Mouse (Mus musculus) cerebellum, postnatal 4 days (tissue): ENCODE measurements around the gene Plekhh2.
A peak's percentile ranks its signal among the peaks of the same experiment; 100 is the strongest.
"Not testable (repeated sequence)": the region's sequence is repeated elsewhere in the genome, so short reads cannot be mapped to it uniquely, and the experiment has no call there.

Experiments used
- DNase-seq, 2 experiments: peaks; one replicate each; pipeline ENCODE4 v3.0.0; 2022; ENCODE audit warnings: low spot score in 2 of 2, mixed read lengths in 1 of 2

The Plekhh2 gene

DNA sequence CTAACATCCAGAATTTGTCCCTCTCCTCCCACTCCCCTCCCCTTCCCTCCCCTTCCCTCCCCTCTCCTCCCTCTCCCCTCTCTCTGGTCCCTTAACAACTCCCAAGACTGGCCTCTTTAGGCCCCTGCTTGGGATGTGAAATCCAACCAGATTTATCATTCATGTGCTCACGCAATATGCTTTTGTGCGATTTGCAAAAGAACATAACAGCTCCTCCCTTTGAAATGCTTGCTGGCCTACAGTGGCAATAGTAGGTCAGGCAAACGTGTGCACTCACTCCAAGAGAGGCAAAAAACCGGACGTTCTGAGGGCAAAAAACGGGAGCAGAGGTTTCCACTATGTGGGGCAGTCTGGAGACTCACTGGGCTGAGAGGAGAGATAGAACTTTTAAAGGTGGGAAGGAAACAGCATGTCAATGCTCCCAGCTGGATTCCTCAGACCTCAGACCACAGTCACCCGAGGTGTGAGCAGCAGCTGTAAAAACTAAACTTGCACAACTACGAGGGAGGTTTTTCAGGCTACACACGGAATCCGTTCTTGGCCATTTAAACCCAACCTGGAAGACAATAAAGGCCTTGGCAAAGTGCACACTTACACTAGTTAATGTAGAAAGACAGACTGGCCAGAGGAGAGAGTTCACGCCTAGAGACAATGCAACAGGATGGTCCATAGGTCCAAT lies 595 bp upstream of the Plekhh2 start:
- no peak for DNase-seq

DNA sequence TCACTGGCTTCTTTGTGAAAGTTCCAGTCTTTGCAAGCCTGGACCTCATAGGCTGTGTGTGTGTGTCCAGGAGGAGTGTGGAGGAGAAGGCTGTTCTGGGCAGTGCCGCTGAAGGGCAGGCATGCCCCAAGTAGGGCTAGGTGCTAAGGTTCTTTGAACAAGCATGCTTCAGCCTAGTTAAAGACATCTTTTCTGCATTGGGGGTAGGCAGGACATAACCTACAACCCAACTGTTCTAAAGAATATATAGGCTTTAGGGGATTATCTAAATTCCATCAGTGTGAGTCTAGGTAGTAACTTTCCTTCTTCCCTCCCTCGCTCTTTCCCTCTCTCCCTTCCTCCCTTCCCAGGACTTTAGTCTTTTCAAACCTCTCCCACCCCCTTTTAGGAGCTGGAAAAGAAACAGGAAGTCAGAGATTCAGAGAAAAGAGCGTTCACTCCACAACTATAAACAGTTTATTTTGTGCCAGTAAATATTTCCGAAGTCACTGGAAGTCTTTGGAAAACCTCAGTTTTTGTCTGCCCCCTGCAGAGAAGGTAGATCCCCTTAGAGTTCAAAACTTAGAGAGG lies 906 bp downstream of the Plekhh2 start:
- no peak for DNase-seq

DNA sequence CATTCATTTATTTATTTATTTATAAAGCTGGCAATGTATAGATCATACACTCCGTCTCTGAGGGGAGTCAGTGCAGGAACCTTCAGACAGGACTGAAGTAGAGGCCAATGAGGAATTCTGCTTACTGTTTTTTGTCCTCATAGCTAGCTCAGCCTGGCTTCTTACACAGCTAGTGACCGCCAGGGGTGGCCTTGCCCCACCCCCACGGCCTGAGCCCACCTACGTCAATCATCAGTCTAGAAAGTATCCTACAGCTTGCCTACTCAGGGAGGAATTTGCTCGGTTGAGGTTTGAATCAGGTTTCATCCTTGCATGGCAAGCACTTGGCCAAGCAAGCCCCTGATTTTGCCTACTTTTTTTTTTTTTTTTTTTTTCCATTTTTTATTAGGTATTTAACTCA lies 4.2 kb downstream of the Plekhh2 start:
- DNase-seq, result no peak

DNA sequence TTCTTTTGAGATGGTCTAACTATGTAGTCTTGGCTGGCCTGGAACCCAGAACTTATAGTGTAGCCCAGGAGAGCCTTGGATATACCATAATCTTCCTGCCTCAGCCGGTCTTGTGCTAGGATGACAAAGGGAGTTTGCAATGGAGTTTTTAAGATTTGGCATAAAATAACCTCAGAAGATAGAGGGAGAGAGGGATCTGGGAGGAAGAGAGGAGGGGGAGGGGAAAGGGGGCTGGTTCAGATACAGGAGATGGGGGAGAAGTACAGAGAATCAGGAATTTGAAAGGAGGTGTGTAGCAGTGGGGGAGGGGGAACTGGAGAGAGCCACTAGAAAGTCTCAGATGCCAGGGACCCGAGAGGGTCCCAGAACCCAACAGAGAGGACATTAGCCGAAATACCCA lies 7.7 kb downstream of the Plekhh2 start:
- DNase-seq, result no peak

DNA sequence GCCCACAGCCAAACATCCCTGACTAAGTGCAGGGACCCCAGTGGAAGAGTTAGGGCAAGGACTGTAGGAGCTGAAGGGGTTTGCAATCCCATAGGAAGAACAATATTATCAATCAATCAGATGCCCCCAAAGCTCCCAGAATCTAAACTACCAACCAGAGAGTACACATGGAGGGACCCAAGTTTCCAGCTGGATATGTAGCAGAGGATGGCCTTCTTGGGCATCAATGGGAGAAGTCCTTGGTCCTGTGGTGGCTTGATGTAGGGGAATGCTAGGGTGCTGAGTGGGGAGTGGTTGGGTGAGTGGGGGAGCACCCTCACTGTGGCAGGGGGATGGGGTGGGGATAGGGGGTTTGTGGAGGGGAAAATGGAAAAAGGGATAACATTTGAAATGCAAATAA lies 8.4 kb downstream of the Plekhh2 start:
- no peak for DNase-seq

DNA sequence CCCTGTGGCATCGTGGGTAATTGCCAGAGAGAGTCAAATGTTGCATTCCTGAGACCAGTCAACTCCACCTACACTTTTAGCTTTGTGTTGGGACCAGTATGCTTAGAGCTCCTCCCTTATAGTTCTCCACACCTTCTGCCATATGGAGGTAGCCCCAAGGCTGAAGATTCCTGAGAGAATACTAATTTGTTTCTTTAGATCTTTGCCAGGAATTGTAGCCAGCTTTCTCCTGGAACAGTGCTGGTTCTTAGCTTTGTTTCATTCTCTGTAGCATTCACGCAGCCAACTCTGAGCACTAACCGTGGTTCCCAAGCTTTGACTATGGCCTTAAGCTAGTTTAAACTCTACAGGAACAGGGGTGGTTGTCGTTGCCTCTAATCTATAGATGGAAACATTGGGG lies 17.7 kb downstream of the Plekhh2 start:
- DNase-seq, result no peak

DNA sequence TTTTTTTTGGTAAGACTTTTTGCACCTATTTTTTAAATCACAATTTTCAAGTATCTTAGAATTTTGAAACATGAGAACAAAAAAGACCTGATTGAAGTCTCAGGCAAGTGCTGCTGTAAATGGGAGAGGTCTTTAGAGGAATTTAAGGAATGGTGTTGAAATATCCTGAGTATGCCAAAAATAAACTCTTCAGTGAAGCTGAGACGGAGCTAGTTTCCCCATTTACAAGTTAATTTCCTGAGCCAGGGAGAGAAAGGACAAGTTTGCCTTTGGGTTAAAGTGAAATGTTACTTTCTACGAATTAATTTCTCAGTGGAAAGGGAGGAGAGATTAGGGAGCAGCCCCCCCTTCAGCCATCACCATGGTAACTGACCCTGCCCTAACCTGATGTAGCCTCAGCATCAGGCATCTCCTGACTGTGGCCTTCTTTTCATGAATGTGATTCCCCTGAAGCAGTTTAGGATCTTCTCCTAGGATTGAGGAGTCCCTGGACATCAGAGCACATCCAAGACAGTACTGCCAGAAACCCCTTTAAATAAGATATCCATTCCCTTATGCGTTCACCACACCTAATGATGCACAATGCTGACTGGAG lies 18.6 kb downstream of the Plekhh2 start:
- no peak for DNase-seq

DNA sequence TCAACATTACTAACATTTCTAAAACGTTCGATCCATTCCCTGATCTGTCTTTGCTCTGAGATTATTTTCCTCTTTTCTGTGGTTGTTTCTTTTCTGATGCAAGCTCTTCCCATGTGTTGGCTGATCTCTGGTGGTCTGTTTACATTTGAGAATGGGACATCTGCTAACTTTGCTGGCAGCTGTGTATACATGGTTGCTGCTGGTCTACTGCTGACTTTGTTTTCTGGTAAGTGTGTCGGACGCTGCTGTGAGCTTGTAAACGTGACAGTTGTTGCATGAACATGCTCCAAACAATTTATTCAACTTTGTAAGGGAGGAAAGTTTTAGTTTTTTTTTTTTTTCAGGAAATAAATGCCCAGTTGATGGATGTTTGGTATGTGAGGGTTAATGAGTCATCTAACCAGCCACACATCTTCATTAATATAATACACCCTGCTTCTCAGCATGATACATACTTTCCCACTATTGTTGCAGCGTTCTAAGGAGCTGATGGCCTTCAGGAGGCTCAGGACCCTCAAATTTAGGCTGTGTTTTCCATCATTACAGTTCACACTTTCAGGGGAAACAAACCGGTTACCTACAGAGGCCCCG lies 21.3 kb downstream of the Plekhh2 start:
- DNase-seq, result no peak

DNA sequence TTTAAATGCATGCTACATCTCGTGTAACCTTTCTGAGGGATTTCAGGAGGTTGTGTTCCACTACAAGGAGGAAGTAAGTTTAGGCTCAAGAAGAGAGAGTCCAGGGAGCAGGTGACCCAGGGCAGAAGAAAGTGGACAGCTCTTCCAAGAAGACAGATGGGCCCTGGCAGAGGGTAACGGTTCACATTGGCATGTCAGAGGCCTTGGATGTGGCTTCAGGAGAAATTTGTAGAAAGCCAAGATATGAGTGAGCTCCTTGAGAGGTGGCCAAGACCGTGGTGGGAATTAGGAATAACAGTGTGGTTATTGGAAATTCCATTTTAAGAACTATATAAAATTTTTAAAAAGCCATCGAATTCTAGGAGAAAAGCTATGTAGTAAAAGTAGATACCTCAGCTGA lies 22.1 kb downstream of the Plekhh2 start:
- no peak for DNase-seq

DNA sequence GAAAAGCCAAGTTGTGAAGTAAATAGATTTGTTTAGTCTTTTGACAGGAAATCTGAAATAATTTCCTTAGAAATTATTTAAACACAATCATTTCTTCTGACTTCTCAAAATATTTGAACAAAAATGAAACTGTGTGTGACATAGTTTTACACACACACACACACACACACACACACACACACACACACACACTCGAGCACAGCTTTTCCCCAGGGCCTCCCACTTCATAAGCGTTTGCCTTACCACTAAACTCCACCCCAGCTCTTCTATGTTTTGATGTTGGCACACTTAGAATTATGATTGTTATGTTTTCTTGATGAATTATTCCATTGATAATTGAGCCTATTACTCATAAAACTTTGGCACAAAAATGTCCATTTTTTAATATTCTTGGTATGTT lies 22.9 kb downstream of the Plekhh2 start:
- no peak for DNase-seq

DNA sequence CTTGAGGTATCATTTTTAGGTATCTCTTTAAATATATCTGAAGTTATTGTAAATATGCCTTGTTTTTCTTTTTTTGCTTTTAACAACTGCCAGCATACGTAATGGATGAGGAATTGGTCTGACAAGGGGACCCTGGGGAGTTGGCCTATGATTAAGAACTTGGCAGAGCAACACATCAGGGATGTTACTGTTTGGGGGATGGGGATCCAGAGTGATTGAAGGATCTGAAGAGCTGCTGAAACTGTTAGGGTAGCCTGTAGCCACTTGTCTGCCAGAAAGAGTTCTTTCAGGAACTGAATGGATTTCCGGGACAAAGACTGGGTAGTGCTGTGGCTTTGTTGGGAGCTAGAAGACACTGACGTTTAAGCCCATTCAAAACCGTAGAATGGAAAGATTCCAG lies 23.5 kb downstream of the Plekhh2 start:
- DNase-seq, result no peak

DNA sequence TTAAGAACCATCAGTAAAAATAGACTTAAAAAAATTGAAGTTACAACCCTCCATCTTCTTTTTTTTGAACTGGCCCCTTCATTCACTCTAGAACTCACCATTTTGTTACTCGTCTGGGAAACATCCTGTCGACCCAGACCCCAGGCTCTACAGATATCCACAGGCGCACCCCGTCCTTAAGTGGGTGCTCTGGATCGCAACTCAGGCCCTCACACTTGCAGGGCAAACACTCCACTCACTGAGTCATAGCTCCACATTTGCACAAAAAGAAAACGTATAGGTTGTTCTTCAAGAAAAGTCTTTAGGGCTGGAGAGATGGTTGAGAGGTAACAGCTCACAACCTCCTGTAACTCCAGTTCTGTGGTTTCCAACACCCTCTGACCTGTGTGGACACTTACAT lies 25.6 kb downstream of the Plekhh2 start:
- no peak for DNase-seq

DNA sequence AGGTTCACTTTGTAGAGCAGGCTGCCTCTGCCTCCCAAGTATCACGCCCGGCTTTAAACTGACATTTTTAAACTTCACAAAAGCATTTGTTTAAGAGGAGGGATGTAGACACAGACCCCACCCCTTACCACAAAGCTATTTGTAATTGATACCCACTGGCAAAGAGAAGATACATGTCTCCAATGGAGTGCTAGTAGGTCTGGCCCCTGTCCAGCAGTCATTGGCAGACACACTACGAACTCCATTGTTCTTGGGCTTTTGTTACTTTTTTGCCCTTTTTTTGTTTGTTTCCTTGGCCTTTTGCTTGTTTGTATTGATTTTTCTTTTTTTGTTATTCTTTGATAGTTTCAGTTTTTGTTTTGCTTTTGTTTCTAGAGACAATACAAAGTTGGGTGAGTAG lies 26.3 kb downstream of the Plekhh2 start:
- no peak for DNase-seq

DNA sequence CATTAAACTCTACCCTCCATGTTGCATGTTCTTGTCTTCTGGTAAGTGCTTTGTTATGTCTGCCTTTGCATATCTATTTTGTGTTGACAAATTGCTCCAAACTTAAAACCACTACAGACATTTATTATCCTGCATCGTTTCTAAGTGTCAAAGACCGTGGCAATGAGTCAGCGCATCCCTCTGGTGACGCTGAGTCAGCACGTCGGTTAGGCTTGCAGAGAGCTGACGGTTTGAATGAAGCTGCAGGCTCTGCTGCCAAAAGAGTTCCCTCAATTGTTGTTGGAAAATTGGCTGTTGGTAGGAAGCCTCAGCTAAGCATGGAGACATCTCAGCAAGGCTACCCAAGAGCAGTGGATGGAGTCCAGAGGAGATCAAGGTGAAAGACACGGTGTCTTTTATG lies 28.9 kb downstream of the Plekhh2 start:
- no peak for DNase-seq

DNA sequence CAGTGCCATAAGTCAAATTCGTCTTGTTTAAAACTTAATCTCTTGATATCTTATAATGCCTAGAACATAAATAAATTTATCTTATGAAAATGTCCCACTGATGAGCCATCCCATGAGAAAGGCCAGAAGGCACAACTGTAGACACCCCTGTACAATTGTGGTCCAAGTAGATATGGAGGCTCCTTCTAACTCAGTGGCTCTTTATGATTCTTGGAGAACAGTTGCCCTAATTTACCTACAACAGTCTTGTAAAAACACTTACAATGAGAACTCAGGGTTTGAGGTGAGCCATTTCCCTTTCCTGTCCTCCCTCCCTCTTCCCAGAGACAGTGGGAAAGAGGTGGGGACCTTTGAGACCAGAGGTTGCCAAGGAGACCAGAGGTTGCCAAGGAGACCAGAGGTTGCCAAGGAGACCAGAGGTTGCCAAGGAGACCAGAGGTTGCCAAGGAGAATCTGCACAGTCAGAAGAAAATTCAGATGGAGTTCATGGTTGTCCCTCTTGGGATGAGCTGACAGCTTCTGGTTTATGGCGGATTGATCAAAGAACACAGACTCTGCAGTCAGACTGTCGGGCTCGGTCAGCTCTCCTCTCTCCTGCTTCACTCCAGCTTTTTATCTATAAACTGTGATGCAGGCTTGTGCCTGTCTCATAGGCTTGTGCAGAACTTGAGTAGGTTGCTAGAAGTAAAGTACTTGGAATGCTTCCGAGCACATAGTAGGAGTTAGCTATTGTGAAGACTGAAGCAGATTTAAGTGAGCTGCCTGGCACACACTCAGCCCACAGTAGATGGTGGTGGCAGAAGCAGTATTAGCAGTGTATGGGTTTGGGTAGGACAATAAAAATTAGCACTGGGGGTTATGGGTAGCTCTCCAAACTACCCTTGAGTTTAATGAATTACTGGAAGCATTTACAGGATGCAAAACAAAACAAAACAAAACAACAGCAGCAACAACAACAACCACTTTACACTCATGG lies 39.5 kb downstream of the Plekhh2 start:
- DNase-seq, result peak in 1 of 2 experiments; percentile 56

DNA sequence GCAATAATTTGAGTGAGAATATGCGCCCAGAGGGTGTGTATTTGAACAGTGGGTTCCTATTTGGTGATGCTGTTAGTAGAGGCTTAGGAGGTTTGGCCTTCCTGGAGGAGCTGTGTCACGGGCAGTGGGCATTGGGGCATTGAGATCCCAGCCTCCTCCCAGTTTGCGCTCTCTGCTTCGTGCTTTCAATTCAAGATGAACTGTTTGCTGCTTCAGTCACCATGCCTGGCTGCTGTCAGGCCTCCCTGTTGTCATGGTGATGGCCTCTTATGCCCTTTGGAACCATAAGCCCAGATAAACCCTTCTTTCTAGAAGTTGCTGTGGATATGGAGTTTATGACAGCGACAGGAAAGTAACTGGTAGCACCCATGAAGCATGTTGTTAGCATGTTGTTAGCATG lies 40.5 kb downstream of the Plekhh2 start:
- no peak for DNase-seq

DNA sequence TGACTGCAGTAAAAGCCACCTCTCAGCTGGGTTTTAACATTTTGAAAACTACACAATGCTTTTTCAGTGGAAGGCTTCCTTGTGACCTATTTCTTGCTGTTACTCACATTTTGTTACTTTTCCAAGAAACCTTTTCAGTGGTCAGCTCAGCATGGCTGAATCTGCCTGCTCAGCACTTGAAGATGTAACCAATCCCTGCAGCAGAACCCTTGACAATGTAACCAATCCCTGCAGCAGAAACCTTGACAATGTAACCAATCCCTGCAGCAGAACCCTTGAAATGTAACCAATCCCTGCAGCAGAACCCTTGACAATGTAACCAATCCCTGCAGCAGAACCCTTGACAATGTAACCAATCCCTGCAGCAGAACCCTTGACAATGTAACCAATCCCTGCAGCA lies 52.6 kb downstream of the Plekhh2 start:
- DNase-seq, result not testable (repeated sequence)

DNA sequence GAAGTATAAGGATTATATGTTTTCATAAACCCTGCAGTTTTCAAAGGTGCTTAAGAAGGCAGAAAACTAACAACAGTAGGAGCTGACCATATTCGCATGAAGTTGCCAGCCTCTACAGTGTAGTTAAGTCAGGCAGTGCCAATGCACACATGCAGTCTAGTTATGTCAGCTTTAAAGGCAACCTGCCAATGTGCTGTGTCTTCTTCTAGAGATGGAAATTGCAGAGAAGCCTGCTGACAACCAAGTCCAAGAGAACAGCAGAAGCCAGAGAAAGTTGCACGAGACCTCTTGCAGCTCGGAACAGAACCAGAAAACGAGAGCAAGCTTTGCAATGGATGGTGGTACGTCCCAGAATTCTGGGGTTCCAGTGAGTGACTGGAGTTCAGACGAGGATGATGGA lies 54.1 kb downstream of the Plekhh2 start:
- DNase-seq, result no peak

DNA sequence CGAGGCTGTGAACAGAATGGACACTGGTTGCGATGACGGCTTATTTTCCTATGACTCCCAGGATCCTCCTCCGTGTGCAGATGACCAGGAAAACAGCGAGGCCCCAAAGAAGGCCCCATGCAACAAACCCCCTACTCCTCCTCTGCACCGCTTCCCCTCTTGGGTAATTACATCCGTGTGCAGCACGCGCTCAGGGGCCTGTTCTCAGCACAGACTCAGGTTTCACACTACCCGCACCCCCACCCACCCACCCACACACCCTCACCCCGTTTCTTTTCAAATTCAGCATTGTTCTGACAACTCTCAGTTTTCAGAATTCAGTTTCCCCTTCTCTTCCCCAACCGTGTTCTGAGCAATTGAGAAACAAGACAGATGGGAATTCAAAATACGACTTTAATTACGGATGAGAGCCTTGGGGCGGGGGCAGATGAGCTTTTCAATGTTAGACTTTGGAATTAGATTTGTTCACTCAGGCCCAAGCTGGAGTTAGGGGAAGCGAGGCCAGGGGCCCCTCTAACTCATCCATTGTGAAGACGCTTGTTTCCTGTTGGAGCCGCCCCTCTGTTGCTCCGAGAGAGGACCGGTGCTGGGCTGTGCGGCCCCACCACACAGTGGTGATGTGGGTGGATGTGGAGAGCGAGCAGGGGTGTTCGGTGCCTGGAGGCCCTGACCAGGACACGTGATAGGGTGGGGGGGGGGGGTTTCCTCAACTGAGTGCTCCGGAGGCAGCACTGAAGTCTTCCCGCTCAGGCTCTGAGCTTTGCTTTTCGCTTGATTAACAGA lies 55.3 kb downstream of the Plekhh2 start:
- no peak for DNase-seq

DNA sequence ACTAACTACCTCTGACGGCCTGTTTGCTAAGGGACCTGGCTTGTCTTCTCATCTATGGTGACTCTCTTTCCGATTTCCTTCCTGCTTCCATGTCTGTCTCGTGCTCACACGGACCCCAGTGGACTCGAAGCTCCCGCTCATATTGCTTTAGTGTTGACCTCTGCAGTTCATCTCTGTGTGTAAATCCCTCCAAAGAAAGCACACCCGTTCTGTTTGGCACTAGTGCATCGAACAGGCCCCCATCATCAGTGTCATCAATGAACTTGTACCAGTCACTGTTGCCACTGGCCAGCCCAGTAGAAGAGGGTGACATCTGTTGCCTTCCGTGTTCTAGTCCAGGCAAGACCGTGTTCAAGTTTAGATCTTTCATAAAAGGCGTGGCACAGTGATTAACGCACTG lies 57.1 kb downstream of the Plekhh2 start:
- DNase-seq, result no peak

DNA sequence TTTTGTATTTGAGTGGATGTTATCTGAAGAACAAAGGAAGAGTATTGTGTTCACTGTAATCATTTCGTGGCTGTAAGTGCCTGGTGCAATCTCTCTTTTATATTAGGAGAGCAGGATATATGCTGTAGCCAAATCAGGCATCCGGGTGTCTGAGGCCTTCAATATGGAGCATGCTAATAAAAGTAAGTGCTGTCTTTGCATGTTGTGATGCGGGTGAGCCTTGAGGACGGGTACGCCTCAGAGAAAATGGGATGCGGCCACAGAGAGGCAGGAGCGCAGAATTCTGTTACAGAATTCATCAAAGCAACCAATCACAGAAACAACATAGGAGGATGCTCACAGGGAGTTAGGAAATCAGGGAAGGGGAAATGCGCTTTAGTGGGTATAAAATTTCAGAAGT lies 58.1 kb downstream of the Plekhh2 start:
- no peak for DNase-seq
